Mouse (Mus musculus): ENCODE measurements at regions not wholly inside any gene's neighbourhood (a gene's known extent, or its start where the extent isn't known, plus 50 kb on each side); places are given as distances from the start of the nearest gene placed in this dataset.
"Not testable (repeated sequence)": the region's sequence is repeated elsewhere in the genome, so short reads cannot be mapped to it uniquely, and the experiment has no call there.

DNA sequence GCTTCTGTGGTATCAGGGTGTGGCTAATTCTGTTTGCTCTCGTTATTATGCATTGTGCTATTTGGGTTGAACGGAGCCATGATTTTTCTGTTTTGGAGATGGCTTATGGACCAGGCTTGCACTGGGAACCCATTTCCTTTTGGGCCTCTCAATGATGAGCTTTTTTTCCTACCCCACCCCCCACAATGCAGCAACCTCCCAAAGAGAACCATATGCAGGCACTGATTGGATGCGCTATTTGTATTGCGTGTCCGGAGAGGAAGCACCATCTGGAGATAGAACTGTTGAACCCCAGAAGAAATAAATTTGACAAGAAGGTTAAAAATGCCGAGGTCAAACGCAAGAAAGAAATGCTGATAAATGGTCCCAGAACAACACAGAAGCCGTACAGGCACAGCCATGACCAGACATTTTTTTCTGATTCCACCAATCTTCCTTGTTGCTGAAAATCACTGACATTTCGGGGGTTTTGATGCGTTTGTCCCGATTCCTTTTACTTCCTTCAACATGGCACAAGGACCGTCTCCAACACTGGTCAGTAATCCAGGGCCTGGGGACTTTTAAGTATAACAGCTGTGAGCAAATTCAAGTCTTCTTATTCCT lies 85.3 kb upstream of the Cpsf6 start:
- Histone ChIP-seq H3K36me3 (ENCODE audit: control insufficient read depth, insufficient read depth, low read length) (no peaks in the 10 kb centered on the region), H3K9ac (ENCODE audit: low read length) (no peak overlapping the region), H3K27me3 (replicated peaks; ENCODE audit: control insufficient read depth, insufficient read depth, low read length) (no peaks in the 10 kb centered on the region), H3K4me3 (ENCODE audit: low read depth, low read length) (no peak overlapping the region), H3K27ac (ENCODE audit: low read depth, low read length) (no peak overlapping the region), H3K9me3 (replicated peaks; ENCODE audit: control insufficient read depth, low read length) (no peaks in the 10 kb centered on the region), H3K4me1 (ENCODE audit: control insufficient read depth, insufficient read depth, low read length) (no peaks in the 10 kb centered on the region), H3K4me2 (ENCODE audit: low read length) (no peak overlapping the region)
- 87% methylated on average over 12 of the region's 12 CpGs for WGBS
- no peak for ATAC-seq
- no peak for DNase-seq (ENCODE audit: low spot score)

- H3K4me1 ChIP-seq (ENCODE audit: control insufficient read depth, insufficient read depth, low read length), result not testable (repeated sequence)
Measured at GRCm38 (mm10) chr10:117464331-117464730, 84.5 kb upstream of the Cpsf6 start.

GRCm38 (mm10) chr10:117463636-117464035 lies 83.8 kb upstream of the Cpsf6 start:
- Histone ChIP-seq H3K27me3 (replicated peaks; ENCODE audit: control insufficient read depth, insufficient read depth, low read length) (no peaks in the 10 kb centered on the region), H3K9ac (ENCODE audit: low read length) (no peak overlapping the region), H3K36me3 (ENCODE audit: control insufficient read depth, insufficient read depth, low read length) (no peaks in the 10 kb centered on the region), H3K4me1 (ENCODE audit: control insufficient read depth, insufficient read depth, low read length) (no peaks in the 10 kb centered on the region), H3K4me3 (ENCODE audit: low read depth, low read length) (no peak overlapping the region), H3K9me3 (replicated peaks; ENCODE audit: control insufficient read depth, low read length) (no peaks in the 10 kb centered on the region), H3K27ac (ENCODE audit: low read depth, low read length) (no peak overlapping the region), H3K4me2 (ENCODE audit: low read length) (no peak overlapping the region)
- 93% methylated on average over 8 of the region's 8 CpGs for WGBS
- ATAC-seq (no peak), DNase-seq (ENCODE audit: low spot score) (no peak)

More at GRCm38 (mm10) chr10:117464331-117464730, 84.5 kb upstream of the Cpsf6 start:
- ATAC-seq; H3K9ac ChIP-seq (ENCODE audit: low read length); H3K36me3 ChIP-seq (ENCODE audit: control insufficient read depth, insufficient read depth, low read length); H3K27ac ChIP-seq (ENCODE audit: low read depth, low read length); H3K27me3 ChIP-seq (replicated peaks; ENCODE audit: control insufficient read depth, insufficient read depth, low read length); H3K4me2 ChIP-seq (ENCODE audit: low read length); H3K4me3 ChIP-seq (ENCODE audit: low read depth, low read length); H3K9me3 ChIP-seq (replicated peaks; ENCODE audit: control insufficient read depth, low read length); DNase-seq (ENCODE audit: low spot score): not testable (repeated sequence)

GRCm38 (mm10) chr10:117462921-117463320 lies 83.1 kb upstream of the Cpsf6 start:
- Histone ChIP-seq H3K9ac (ENCODE audit: low read length) (no peak overlapping the region), H3K4me3 (ENCODE audit: low read depth, low read length) (no peak overlapping the region), H3K27ac (ENCODE audit: low read depth, low read length) (no peak overlapping the region), H3K9me3 (replicated peaks; ENCODE audit: control insufficient read depth, low read length) (no peaks in the 10 kb centered on the region), H3K4me2 (ENCODE audit: low read length) (no peak overlapping the region), H3K36me3 (ENCODE audit: control insufficient read depth, insufficient read depth, low read length) (no peaks in the 10 kb centered on the region), H3K4me1 (ENCODE audit: control insufficient read depth, insufficient read depth, low read length) (no peaks in the 10 kb centered on the region), H3K27me3 (replicated peaks; ENCODE audit: control insufficient read depth, insufficient read depth, low read length) (no peaks in the 10 kb centered on the region)
- WGBS, result 99% methylated on average over 4 of the region's 4 CpGs
- DNase-seq (ENCODE audit: low spot score), result no peak
- ATAC-seq, result no peak

- Histone ChIP-seq H3K36me3 (ENCODE audit: control insufficient read depth, insufficient read depth, low read length) (no peaks in the 10 kb centered on the region), H3K4me3 (ENCODE audit: low read depth, low read length) (no peak overlapping the region), H3K9me3 (replicated peaks; ENCODE audit: control insufficient read depth, low read length) (no peaks in the 10 kb centered on the region), H3K9ac (ENCODE audit: low read length) (no peak overlapping the region), H3K4me2 (ENCODE audit: low read length) (no peak overlapping the region), H3K27me3 (replicated peaks; ENCODE audit: control insufficient read depth, insufficient read depth, low read length) (no peaks in the 10 kb centered on the region), H3K27ac (ENCODE audit: low read depth, low read length) (no peak overlapping the region), H3K4me1 (ENCODE audit: control insufficient read depth, insufficient read depth, low read length) (no peaks in the 10 kb centered on the region)
- no peak for DNase-seq (ENCODE audit: low spot score)
- 87% methylated on average over 11 of the region's 11 CpGs for WGBS
- ATAC-seq, result no peak
Measured at GRCm38 (mm10) chr10:117461791-117462516, 82.1 kb upstream of the Cpsf6 start.

DNA sequence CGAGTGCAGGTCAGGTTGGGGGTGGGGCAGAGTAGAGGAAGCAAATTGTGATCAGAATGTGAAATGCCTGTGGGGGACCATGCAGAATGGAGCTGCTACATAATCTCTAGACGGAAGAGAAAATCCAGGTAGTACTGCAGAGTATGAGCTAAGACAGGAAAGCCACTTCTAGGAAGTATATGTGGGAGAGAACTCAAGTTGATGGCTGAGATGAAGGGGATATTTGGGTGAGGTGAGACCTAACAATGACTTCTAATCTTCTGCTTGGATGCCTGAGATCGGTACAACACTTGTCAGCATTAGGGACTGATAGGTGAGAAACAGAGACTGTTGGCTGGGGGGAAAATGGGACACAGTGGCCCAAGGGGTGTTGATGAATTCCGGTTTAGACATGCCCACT lies 81.4 kb upstream of the Cpsf6 start:
- Histone ChIP-seq H3K27me3 (replicated peaks; ENCODE audit: control insufficient read depth, insufficient read depth, low read length) (no peaks in the 10 kb centered on the region), H3K9ac (ENCODE audit: low read length) (no peak overlapping the region), H3K4me3 (ENCODE audit: low read depth, low read length) (no peak overlapping the region), H3K4me2 (ENCODE audit: low read length) (no peak overlapping the region), H3K36me3 (ENCODE audit: control insufficient read depth, insufficient read depth, low read length) (no peaks in the 10 kb centered on the region), H3K27ac (ENCODE audit: low read depth, low read length) (no peak overlapping the region), H3K4me1 (ENCODE audit: control insufficient read depth, insufficient read depth, low read length) (no peaks in the 10 kb centered on the region), H3K9me3 (replicated peaks; ENCODE audit: control insufficient read depth, low read length) (no peaks in the 10 kb centered on the region)
- DNase-seq (ENCODE audit: low spot score) (no peak), ATAC-seq (no peak)
- 82% methylated on average over 4 of the region's 4 CpGs for WGBS

GRCm38 (mm10) chr10:117460366-117460730 lies 80.5 kb upstream of the Cpsf6 start:
- H3K4me2 ChIP-seq (ENCODE audit: low read length), result no peak overlapping the region
- WGBS, result 93% methylated on average over 6 of the region's 6 CpGs
- no peaks in the 10 kb centered on the region for H3K27me3 ChIP-seq (replicated peaks; ENCODE audit: control insufficient read depth, insufficient read depth, low read length)
- H3K9me3 ChIP-seq (replicated peaks; ENCODE audit: control insufficient read depth, low read length), result no peaks in the 10 kb centered on the region
- DNase-seq (ENCODE audit: low spot score) (no peak), ATAC-seq (no peak)
- no peak overlapping the region for H3K27ac ChIP-seq (ENCODE audit: low read depth, low read length)
- H3K9ac ChIP-seq (ENCODE audit: low read length), result no peak overlapping the region
- no peaks in the 10 kb centered on the region for H3K36me3 ChIP-seq (ENCODE audit: control insufficient read depth, insufficient read depth, low read length)
- no peaks in the 10 kb centered on the region for H3K4me1 ChIP-seq (ENCODE audit: control insufficient read depth, insufficient read depth, low read length)
- H3K4me3 ChIP-seq (ENCODE audit: low read depth, low read length), result no peak overlapping the region

DNA sequence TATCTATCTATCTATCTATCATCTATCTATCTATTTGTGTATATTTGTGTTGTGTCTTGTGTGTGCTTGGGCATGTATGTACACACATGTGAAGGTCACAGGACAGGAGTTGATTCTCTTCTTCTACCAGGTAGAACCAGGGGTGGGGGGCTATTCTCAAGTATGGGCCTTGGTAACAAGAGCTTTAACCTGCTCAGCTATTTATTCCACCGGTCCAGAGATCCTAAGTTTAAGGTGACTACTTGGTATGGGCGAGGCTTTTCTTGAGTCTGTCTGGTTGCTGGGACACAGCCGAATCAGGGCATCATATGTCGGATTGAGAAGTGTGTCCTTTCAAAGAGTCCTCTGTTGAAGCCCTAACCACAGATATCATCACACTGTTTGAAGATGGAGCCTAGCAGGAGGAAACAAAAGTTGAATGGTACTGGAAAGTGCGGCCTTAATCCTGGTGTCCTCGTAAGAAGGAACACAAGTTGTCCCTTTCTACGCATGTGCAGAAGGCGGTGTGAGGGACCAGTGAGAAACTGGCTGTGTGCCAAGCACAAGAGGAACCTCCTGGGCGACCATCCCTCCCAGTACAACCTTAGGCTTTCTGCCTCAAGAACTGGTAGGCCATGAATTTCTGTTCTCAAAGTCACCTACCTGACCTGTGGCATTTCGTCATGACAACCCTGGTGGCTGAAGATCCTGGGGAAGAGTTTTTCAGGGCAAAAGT lies 80.0 kb upstream of the Cpsf6 start:
- Histone ChIP-seq H3K36me3 (ENCODE audit: control insufficient read depth, insufficient read depth, low read length) (no peaks in the 10 kb centered on the region), H3K9ac (ENCODE audit: low read length) (no peak overlapping the region), H3K9me3 (replicated peaks; ENCODE audit: control insufficient read depth, low read length) (no peaks in the 10 kb centered on the region), H3K27ac (ENCODE audit: low read depth, low read length) (no peak overlapping the region), H3K4me3 (ENCODE audit: low read depth, low read length) (no peak overlapping the region), H3K4me1 (ENCODE audit: control insufficient read depth, insufficient read depth, low read length) (no peaks in the 10 kb centered on the region), H3K27me3 (replicated peaks; ENCODE audit: control insufficient read depth, insufficient read depth, low read length) (no peaks in the 10 kb centered on the region), H3K4me2 (ENCODE audit: low read length) (no peak overlapping the region)
- 92% methylated on average over 10 of the region's 10 CpGs for WGBS
- ATAC-seq (no peak), DNase-seq (ENCODE audit: low spot score) (no peak)

GRCm38 (mm10) chr10:117459041-117459475 lies 79.2 kb upstream of the Cpsf6 start:
- H3K36me3 ChIP-seq (ENCODE audit: control insufficient read depth, insufficient read depth, low read length), result no peaks in the 10 kb centered on the region
- no peak overlapping the region for H3K4me3 ChIP-seq (ENCODE audit: low read depth, low read length)
- H3K4me2 ChIP-seq (ENCODE audit: low read length), result no peak overlapping the region
- no peaks in the 10 kb centered on the region for H3K27me3 ChIP-seq (replicated peaks; ENCODE audit: control insufficient read depth, insufficient read depth, low read length)
- ATAC-seq (no peak), DNase-seq (ENCODE audit: low spot score) (no peak)
- WGBS, result 92% methylated on average over 2 of the region's 2 CpGs
- H3K9ac ChIP-seq (ENCODE audit: low read length), result no peak overlapping the region
- H3K27ac ChIP-seq (ENCODE audit: low read depth, low read length), result no peak overlapping the region
- H3K4me1 ChIP-seq (ENCODE audit: control insufficient read depth, insufficient read depth, low read length), result no peaks in the 10 kb centered on the region
- H3K9me3 ChIP-seq (replicated peaks; ENCODE audit: control insufficient read depth, low read length), result no peaks in the 10 kb centered on the region

Data from forebrain, embryonic 14.5 days (tissue).